In genomic region chr19:59316571-59316970, GRCm38 (mm10) we compare ENCODE assay signal across 7 mouse cellular contexts. TPM values are rescaled to one million over a fixed set of nuclear protein-coding genes. Genes with fewer than 3 reads are reported as not detected.
A peak's percentile ranks its signal among the peaks of the same experiment; 100 is the strongest.
DNase-seq lines count a peak whose midpoint lies in the region; ATAC-seq and TF ChIP-seq lines count a peak whose summit lies in the region.

No protein-coding gene starts in this region.

- H3K27ac ChIP-seq in kidney, adult 2 months (ENCODE audit: insufficient read depth, low read depth, low read length), result no peak overlapping the region
- H3K27ac ChIP-seq in kidney, embryonic 15.5 days, result no peak overlapping the region
- H3K27ac ChIP-seq in small intestine, adult 2 months (ENCODE audit: insufficient read depth, low read depth, low read length), result no peak overlapping the region

- H3K4me1 ChIP-seq in kidney, adult 2 months (ENCODE audit: control insufficient read depth, insufficient read depth, low read length), result no peaks in the 10 kb centered on the region
- no peaks in the 10 kb centered on the region for H3K4me1 ChIP-seq in kidney, embryonic 15.5 days
- no peaks in the 10 kb centered on the region for H3K4me1 ChIP-seq in small intestine, adult 2 months (ENCODE audit: control insufficient read depth, insufficient read depth, insufficient read length, low read length)

- H3K36me3 ChIP-seq in kidney, adult 2 months (ENCODE audit: control insufficient read depth, insufficient read depth, low read length), result no peaks in the 10 kb centered on the region
- H3K36me3 ChIP-seq in kidney, embryonic 15.5 days, result peaks cover 18% of the 10 kb centered on the region; the same call in 1 of the 2 replicates
- H3K36me3 ChIP-seq in small intestine, adult 2 months (ENCODE audit: control insufficient read depth, insufficient read depth, low read length), result peaks cover 6% of the 10 kb centered on the region; the same call in 1 of the 2 replicates

- H3K27me3 ChIP-seq in kidney, adult 2 months (replicated peaks; ENCODE audit: control insufficient read depth, insufficient read depth, low read length), result no peaks in the 10 kb centered on the region
- no peaks in the 10 kb centered on the region for H3K27me3 ChIP-seq in kidney, embryonic 15.5 days
- H3K27me3 ChIP-seq in small intestine, adult 2 months (ENCODE audit: control insufficient read depth, insufficient read depth, low read length), result no peaks in the 10 kb centered on the region

- no peak overlapping the region for H3K4me3 ChIP-seq in kidney, adult 2 months (ENCODE audit: insufficient read depth, low read depth, low read length)
- no peak overlapping the region for H3K4me3 ChIP-seq in kidney, embryonic 15.5 days (replicated peaks)
- H3K4me3 ChIP-seq in small intestine, adult 2 months (ENCODE audit: low read depth, low read length), result no peak overlapping the region

- TF ChIP-seq POLR2A in kidney, adult 2 months (IDR thresholded peaks at IDR 0.05; ENCODE audit: low read depth, low read length), result no peak
- TF ChIP-seq POLR2A in small intestine, adult 2 months (IDR thresholded peaks at IDR 0.05; ENCODE audit: low read depth, low read length), result no peak

- no peaks in the 10 kb centered on the region for H3K9me3 ChIP-seq in kidney, embryonic 15.5 days (replicated peaks)

- peak; percentile 49 for TF ChIP-seq CTCF in kidney, adult 2 months (conservative IDR thresholded peaks at IDR 0.05; ENCODE audit: insufficient read depth, insufficient read length, low read depth, low read length)
- peak; percentile 31; the same call in 1 of the 2 replicates for TF ChIP-seq CTCF in small intestine, adult 2 months (IDR thresholded peaks at IDR 0.05; ENCODE audit: extremely low read depth, insufficient read length, insufficient replicate concordance, low read depth, low read length)

- no peak overlapping the region for H3K9ac ChIP-seq in kidney, embryonic 15.5 days

- H3K4me2 ChIP-seq in kidney, embryonic 15.5 days, result no peak overlapping the region

- no peak for ATAC-seq in kidney, embryonic 15.5 days (replicated peaks; ENCODE audit: low FRiP score)
- peak; percentile 49 to 60; a peak in 2 of 4 replicates for ATAC-seq in hematopoietic stem cell, adult 5-6 weeks (replicated peaks in 1 of 2; ENCODE audit: insufficient read depth in 1 of 2, low FRiP score in 2 of 2, low TSS enrichment in 1 of 2, low read depth in 1 of 2, poor library complexity in 2 of 2, severe bottlenecking in 2 of 2)

- peak; percentile 14 for DNase-seq in kidney, adult 2 months
- DNase-seq in 3T3-L1 (ENCODE audit: low read depth, low spot score) (peak; percentile 52), A20 (ENCODE audit: low read depth, low spot score) (peak; percentile 43)
- no peak for DNase-seq in urinary bladder, adult 18-20 months (ENCODE audit: low spot score in 2 of 2)

RNA-seq across cellular contexts. Expression of gene Rps12-ps3, which starts 5.5 kb away (rescaled TPM):
- polyA plus RNA-seq in kidney, adult 2 months (2012; rRNA removed), result 1,736 and 1,795 TPM in 2 replicates
- 10.3 and 18.9 TPM in 2 replicates for polyA plus RNA-seq in kidney, embryonic 15.5 days (2015; fragmentation: Nextera tagmentation; extraction: Ambion mirVana)
- total RNA-seq in hematopoietic stem cell, adult 5-6 weeks (2017), result 623 and 738 TPM in 2 replicates
- polyA plus RNA-seq in small intestine, adult 2 months (2012; rRNA removed), result 2,610 and 3,365 TPM in 2 replicates

RNA-seq across cellular contexts. Expression of gene Pdzd8, which starts 29.0 kb away (rescaled TPM):
- polyA plus RNA-seq in kidney, adult 2 months (2012; rRNA removed), result 5.6 and 5.8 TPM in 2 replicates
- polyA plus RNA-seq in kidney, embryonic 15.5 days (2015; fragmentation: Nextera tagmentation; extraction: Ambion mirVana), result 9.0 and 10.0 TPM in 2 replicates
- 50.5 and 65.5 TPM in 2 replicates for total RNA-seq in hematopoietic stem cell, adult 5-6 weeks (2017)
- polyA plus RNA-seq in small intestine, adult 2 months (2012; rRNA removed), result 7.5 and 11.8 TPM in 2 replicates

RNA-seq across cellular contexts. Expression of gene Slc18a2, which starts 55.9 kb away (rescaled TPM):
- polyA plus RNA-seq in kidney, adult 2 months (2012; rRNA removed), result 0.86 and 1.6 TPM in 2 replicates
- 9.1 and 13.2 TPM in 2 replicates for polyA plus RNA-seq in kidney, embryonic 15.5 days (2015; fragmentation: Nextera tagmentation; extraction: Ambion mirVana)
- total RNA-seq in hematopoietic stem cell, adult 5-6 weeks (2017), result 29.2 and 35.1 TPM in 2 replicates
- polyA plus RNA-seq in small intestine, adult 2 months (2012; rRNA removed), result 0.30 and 0.38 TPM in 2 replicates

Comparison
In these comparisons a context has a peak if more than half of its experiments do, and no peak if none do; other contexts are left out.
1. RNA of gene Rps12-ps3, which starts 5.5 kb away (polyA plus RNA-seq): 2,610 to 3,365 TPM in small intestine, adult 2 months and 1,736 to 1,795 TPM in kidney, adult 2 months; 10.3 to 18.9 TPM in kidney, embryonic 15.5 days; every median in the first group is over 10 times any median in the second.
2. DNase-seq: peak in kidney, adult 2 months (single experiment), 3T3-L1 (single experiment) and A20 (single experiment); none in urinary bladder, adult 18-20 months (0 of 2).